Mouse (Mus musculus): ENCODE results near the gene Cphx3.
"Not testable (repeated sequence)": the region's sequence is repeated elsewhere in the genome, so short reads cannot be mapped to it uniquely, and the experiment has no call there.

Cphx3 gene

GRCm38 (mm10) chr14:26173955-26174354, 91.9 kb downstream of the Cphx3 start:
- DNase-seq (ENCODE audit: low read depth, low spot score) = not testable (repeated sequence)

GRCm38 (mm10) chr14:26175028-26175427, 92.9 kb downstream of the Cphx3 start:
- DNase-seq (ENCODE audit: low read depth, low spot score) = not testable (repeated sequence)

GRCm38 (mm10) chr14:26181660-26182059, 99.6 kb downstream of the Cphx3 start:
- not testable (repeated sequence) for DNase-seq (ENCODE audit: low read depth, low spot score)

- DNase-seq (ENCODE audit: low read depth, low spot score) = not testable (repeated sequence)
Observed at GRCm38 (mm10) chr14:26182380-26182779, 100.3 kb downstream of the Cphx3 start, which contains the start of gene Plac9b. Gene Plac9b, minus strand, starts transcription at chr14:26182480.

GRCm38 (mm10) chr14:26186638-26187037, 104.5 kb downstream of the Cphx3 start:
- DNase-seq (ENCODE audit: low read depth, low spot score) = not testable (repeated sequence)

GRCm38 (mm10) chr14:26188361-26188760, 106.3 kb downstream of the Cphx3 start:
- not testable (repeated sequence) for DNase-seq (ENCODE audit: low read depth, low spot score)

- not testable (repeated sequence) for DNase-seq (ENCODE audit: low read depth, low spot score)
Observed at GRCm38 (mm10) chr14:26197851-26198250, 115.8 kb downstream of the Cphx3 start.

GRCm38 (mm10) chr14:26206197-26206925, 124.3 kb downstream of the Cphx3 start:
- DNase-seq (ENCODE audit: low read depth, low spot score) = not testable (repeated sequence)

- DNase-seq (ENCODE audit: low read depth, low spot score) = not testable (repeated sequence)
Observed at GRCm38 (mm10) chr14:26206926-26207247, 124.8 kb downstream of the Cphx3 start, which contains the start of gene Tmem254b. Gene Tmem254b, minus strand, starts transcription at chr14:26207041.

- not testable (repeated sequence) for DNase-seq (ENCODE audit: low read depth, low spot score)
Observed at GRCm38 (mm10) chr14:26216233-26217000, 134.3 kb downstream of the Cphx3 start.

GRCm38 (mm10) chr14:26237183-26237582, 155.1 kb downstream of the Cphx3 start:
- not testable (repeated sequence) for DNase-seq (ENCODE audit: low read depth, low spot score)

GRCm38 (mm10) chr14:26257756-26258617, 175.9 kb downstream of the Cphx3 start, which contains the start of gene Duxbl3:
Gene Duxbl3, plus strand, starts transcription at chr14:26257962.
- DNase-seq (ENCODE audit: low read depth, low spot score) = not testable (repeated sequence)

GRCm38 (mm10) chr14:26258729-26259128, 176.6 kb downstream of the Cphx3 start:
- not testable (repeated sequence) for DNase-seq (ENCODE audit: low read depth, low spot score)
